Mouse (Mus musculus): ENCODE results near the gene Prph.

The Prph gene

GRCm38 (mm10) chr15:99055040-99055439 lies at the start of gene Prph:
Gene Prph (plus strand): TSS chr15:99055174.
- DNase-seq (ENCODE audit: extremely low read depth, low read depth, low spot score): no peak

- no peak for DNase-seq (ENCODE audit: extremely low read depth, low read depth, low spot score)
These were observed 46.2 kb upstream of the Prph start for GRCm38 (mm10) chr15:99008801-99009241.

GRCm38 (mm10) chr15:99010896-99011295 lies 44.1 kb upstream of the Prph start:
- DNase-seq (ENCODE audit: extremely low read depth, low read depth, low spot score): no peak

- DNase-seq (ENCODE audit: extremely low read depth, low read depth, low spot score): no peak
These were observed 43.0 kb upstream of the Prph start for GRCm38 (mm10) chr15:99011946-99012345.

- DNase-seq (ENCODE audit: extremely low read depth, low read depth, low spot score): no peak
These were observed 40.4 kb upstream of the Prph start for GRCm38 (mm10) chr15:99014496-99015030.

- no peak for DNase-seq (ENCODE audit: extremely low read depth, low read depth, low spot score)
These were observed 37.6 kb upstream of the Prph start for GRCm38 (mm10) chr15:99017355-99017761.

- DNase-seq (ENCODE audit: extremely low read depth, low read depth, low spot score): no peak
These were observed 37.0 kb upstream of the Prph start for GRCm38 (mm10) chr15:99017986-99018385.

- DNase-seq (ENCODE audit: extremely low read depth, low read depth, low spot score): no peak
These were observed 36.3 kb upstream of the Prph start for GRCm38 (mm10) chr15:99018630-99019029.

- DNase-seq (ENCODE audit: extremely low read depth, low read depth, low spot score): no peak
These were observed 35.5 kb upstream of the Prph start for GRCm38 (mm10) chr15:99019436-99019835.

- no peak for DNase-seq (ENCODE audit: extremely low read depth, low read depth, low spot score)
These were observed 34.8 kb upstream of the Prph start for GRCm38 (mm10) chr15:99020171-99020570.

- no peak for DNase-seq (ENCODE audit: extremely low read depth, low read depth, low spot score)
These were observed 33.7 kb upstream of the Prph start for GRCm38 (mm10) chr15:99021255-99021654.

GRCm38 (mm10) chr15:99024668-99025314 lies 30.2 kb upstream of the Prph start:
- no peak for DNase-seq (ENCODE audit: extremely low read depth, low read depth, low spot score)

- no peak for DNase-seq (ENCODE audit: extremely low read depth, low read depth, low spot score)
These were observed 29.6 kb upstream of the Prph start for GRCm38 (mm10) chr15:99025414-99025813.

GRCm38 (mm10) chr15:99026259-99026658 lies 28.7 kb upstream of the Prph start:
- no peak for DNase-seq (ENCODE audit: extremely low read depth, low read depth, low spot score)

GRCm38 (mm10) chr15:99027116-99027515 lies 27.9 kb upstream of the Prph start:
- DNase-seq (ENCODE audit: extremely low read depth, low read depth, low spot score): no peak

GRCm38 (mm10) chr15:99028874-99029458 lies 26.0 kb upstream of the Prph start:
- no peak for DNase-seq (ENCODE audit: extremely low read depth, low read depth, low spot score)

GRCm38 (mm10) chr15:99029619-99030584 lies 25.1 kb upstream of the Prph start, which contains the start of gene Tuba1c:
Gene Tuba1c (plus strand): TSS chr15:99029891.
- DNase-seq (ENCODE audit: extremely low read depth, low read depth, low spot score): peak; percentile 97

GRCm38 (mm10) chr15:99030585-99031387 lies 24.2 kb upstream of the Prph start:
- no peak for DNase-seq (ENCODE audit: extremely low read depth, low read depth, low spot score)

GRCm38 (mm10) chr15:99031388-99031675 lies 23.6 kb upstream of the Prph start:
- no peak for DNase-seq (ENCODE audit: extremely low read depth, low read depth, low spot score)

GRCm38 (mm10) chr15:99032041-99032725 lies 22.8 kb upstream of the Prph start:
- peak; percentile 97 for DNase-seq (ENCODE audit: extremely low read depth, low read depth, low spot score)
